Mouse (Mus musculus): ENCODE measurements around the gene Mecp2.

DNA sequence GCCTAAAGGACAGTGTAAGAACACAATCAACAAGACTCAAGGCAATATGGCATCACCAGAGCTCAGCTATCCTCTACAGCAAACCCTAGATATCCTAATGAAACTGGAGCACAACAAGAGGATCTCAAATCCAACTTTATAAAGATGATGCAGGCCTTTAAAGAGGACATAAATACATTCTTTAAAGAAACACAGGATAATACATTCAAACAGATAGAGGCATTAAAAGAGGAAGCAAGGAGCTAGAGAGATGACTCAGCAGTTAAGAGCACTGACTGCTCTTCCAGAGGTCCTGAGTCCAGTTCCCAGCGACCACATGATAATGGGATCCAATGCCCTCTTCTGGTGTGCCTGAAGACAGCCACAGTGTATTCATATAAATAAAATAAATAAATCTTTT, 40.0 kb downstream of the Mecp2 start:
- no peak for TF ChIP-seq POLR2A (IDR thresholded peaks at IDR 0.05; ENCODE audit: insufficient read depth, low read length)
- TF ChIP-seq CTCF (IDR thresholded peaks at IDR 0.05; ENCODE audit: low read depth, low read length): no peak
- TF ChIP-seq EP300 (IDR thresholded peaks at IDR 0.05; ENCODE audit: insufficient read depth, low read depth, low read length): no peak
